Mouse (Mus musculus) midbrain, embryonic 16.5 days (tissue): ENCODE data around the gene Gemin5. TPM values are rescaled to one million over a fixed set of nuclear protein-coding genes. Genes with fewer than 3 reads are reported as not detected.

Source experiments
- ATAC-seq: fragments of 200-750 bp; cut with Nextera tagmentation; 2 replicates; pipeline ENCODE4 v1.8.0; 2017; ENCODE audit warnings: moderate TSS enrichment
- H3K27ac ChIP-seq: fragments of 300-500 bp; sonication (generic); 2 replicates; pipeline ENCODE4 v1.5.1; 2014; ENCODE audit warnings: mild to moderate bottlenecking, low read length, mixed read lengths
- H3K27me3 ChIP-seq: fragments of 300-500 bp; sonication (generic); 2 replicates; pipeline ENCODE4 v1.6.1; 2014; ENCODE audit warnings: low read depth, low read length, mixed read lengths; ENCODE audit not compliant: control insufficient read depth, insufficient read depth
- H3K36me3 ChIP-seq: fragments of 300-500 bp; sonication (generic); 2 replicates; pipeline ENCODE4 v1.6.1; 2014; ENCODE audit warnings: mild to moderate bottlenecking, low read length, moderate library complexity, mixed read lengths; ENCODE audit not compliant: control insufficient read depth, insufficient read depth
- H3K4me1 ChIP-seq: fragments of 300-500 bp; sonication (generic); 2 replicates; pipeline ENCODE4 v1.6.1; 2014; ENCODE audit warnings: mild to moderate bottlenecking, low read length, mixed read lengths; ENCODE audit not compliant: control insufficient read depth, insufficient read depth
- H3K4me2 ChIP-seq: fragments of 300-500 bp; sonication (generic); 2 replicates; pipeline ENCODE4 v1.6.1; 2014; ENCODE audit warnings: mild to moderate bottlenecking, low read length, mixed read lengths
- H3K4me3 ChIP-seq: fragments of 300-500 bp; sonication (generic); 2 replicates; pipeline ENCODE4 v1.5.1; 2014; ENCODE audit warnings: low read depth, mild to moderate bottlenecking, low read length, moderate library complexity, mixed read lengths
- H3K9ac ChIP-seq: fragments of 300-500 bp; sonication (generic); 2 replicates; pipeline ENCODE4 v1.6.1; 2014; ENCODE audit warnings: low read depth, low read length, mixed read lengths
- H3K9me3 ChIP-seq: fragments of 300-500 bp; sonication (generic); replicated peaks from 2 replicates; pipeline ENCODE4 v1.6.1; 2014; ENCODE audit warnings: mild to moderate bottlenecking, low read length, mixed read lengths; ENCODE audit not compliant: control insufficient read depth, poor library complexity, severe bottlenecking
- WGBS: fragments of 180-500 bp; shearing (Covaris S2); extraction: QIAGEN DNeasy Blood & Tissue Kit; methylation state at CpG from one replicate; pipeline ENCODE4 v1.1.7; 2014; 5-methylcytosine and 5-hydroxymethylcytosine counted together
- polyA plus RNA-seq: library from polyadenylated mRNA; unstranded; fragments of >200 nt; fragmentation: Nextera tagmentation; extraction: Ambion mirVana; gene quantifications from 2 replicates; pipeline ENCODE4 v1.2.1, GENCODE M21; 2015

The Gemin5 gene
- polyA plus RNA-seq, 1 experiment from 2014 or later: 12.7 TPM

GRCm38 (mm10) chr11:58127544-58127943, 40.8 kb downstream of the Gemin5 start:
- Histone ChIP-seq H3K27me3 (no peaks in the 10 kb centered on the region), H3K4me1 (no peaks in the 10 kb centered on the region), H3K9ac (no peak overlapping the region), H3K9me3 (no peaks in the 10 kb centered on the region), H3K36me3 (peaks cover 32% of the 10 kb centered on the region), H3K27ac (no peak overlapping the region), H3K4me3 (no peak overlapping the region), H3K4me2 (no peak overlapping the region)
- no peak for ATAC-seq
- 90% methylated on average over 2 of the region's 2 CpGs for WGBS

- Histone ChIP-seq H3K4me3 (no peak overlapping the region), H3K27ac (no peak overlapping the region), H3K36me3 (peaks cover 34% of the 10 kb centered on the region), H3K4me2 (no peak overlapping the region), H3K4me1 (no peaks in the 10 kb centered on the region), H3K9me3 (no peaks in the 10 kb centered on the region), H3K27me3 (no peaks in the 10 kb centered on the region), H3K9ac (no peak overlapping the region)
- ATAC-seq: no peak
- 75% methylated on average over 7 of the region's 7 CpGs for whole genome bisulfite sequencing
These were observed 41.8 kb downstream of the Gemin5 start for GRCm38 (mm10) chr11:58126397-58127160.

- no peak overlapping the region for H3K9ac ChIP-seq
- H3K4me3 ChIP-seq: no peak overlapping the region
- 88% methylated on average over 11 of the region's 11 CpGs for WGBS
- H3K27me3 ChIP-seq: no peaks in the 10 kb centered on the region
- no peak overlapping the region for H3K27ac ChIP-seq
- no peaks in the 10 kb centered on the region for H3K9me3 ChIP-seq
- ATAC-seq: no peak
- H3K4me1 ChIP-seq: no peaks in the 10 kb centered on the region
- peaks cover 30% of the 10 kb centered on the region for H3K36me3 ChIP-seq
- no peak overlapping the region for H3K4me2 ChIP-seq
These were observed 43.3 kb downstream of the Gemin5 start for GRCm38 (mm10) chr11:58125021-58125420.

GRCm38 (mm10) chr11:58123711-58124110, 44.6 kb downstream of the Gemin5 start:
- no peaks in the 10 kb centered on the region for H3K27me3 ChIP-seq
- no peak overlapping the region for H3K27ac ChIP-seq
- H3K9me3 ChIP-seq: no peaks in the 10 kb centered on the region
- H3K9ac ChIP-seq: no peak overlapping the region
- no peaks in the 10 kb centered on the region for H3K4me1 ChIP-seq
- H3K4me3 ChIP-seq: no peak overlapping the region
- 93% methylated on average over 2 of the region's 2 CpGs for WGBS
- ATAC-seq: no peak
- peaks cover 27% of the 10 kb centered on the region for H3K36me3 ChIP-seq
- H3K4me2 ChIP-seq: no peak overlapping the region

- Histone ChIP-seq H3K36me3 (peaks cover 16% of the 10 kb centered on the region), H3K27ac (no peak overlapping the region), H3K27me3 (no peaks in the 10 kb centered on the region), H3K4me3 (no peak overlapping the region), H3K4me2 (no peak overlapping the region), H3K4me1 (no peaks in the 10 kb centered on the region), H3K9ac (no peak overlapping the region), H3K9me3 (no peaks in the 10 kb centered on the region)
- 90% methylated on average over 9 of the region's 9 CpGs for WGBS
- no peak for ATAC-seq
These were observed 47.0 kb downstream of the Gemin5 start for GRCm38 (mm10) chr11:58121351-58121750.

- whole genome bisulfite sequencing: 82% methylated on average over 3 of the region's 3 CpGs
- ATAC-seq: no peak
- Histone ChIP-seq H3K4me1 (no peaks in the 10 kb centered on the region), H3K27me3 (no peaks in the 10 kb centered on the region), H3K4me2 (no peak overlapping the region), H3K4me3 (no peak overlapping the region), H3K9ac (no peak overlapping the region), H3K27ac (no peak overlapping the region), H3K9me3 (no peaks in the 10 kb centered on the region), H3K36me3 (peaks cover 16% of the 10 kb centered on the region)
These were observed 47.7 kb downstream of the Gemin5 start for GRCm38 (mm10) chr11:58120655-58121054.

GRCm38 (mm10) chr11:58117044-58117652, 51.2 kb downstream of the Gemin5 start:
- Histone ChIP-seq H3K4me2 (no peak overlapping the region), H3K9ac (no peak overlapping the region), H3K27me3 (no peaks in the 10 kb centered on the region), H3K4me3 (no peak overlapping the region), H3K9me3 (no peaks in the 10 kb centered on the region), H3K27ac (no peak overlapping the region), H3K4me1 (no peaks in the 10 kb centered on the region), H3K36me3 (peaks cover 26% of the 10 kb centered on the region)
- no peak for ATAC-seq
- 91% methylated on average over 10 of the region's 10 CpGs for WGBS

- Histone ChIP-seq H3K9ac (no peak overlapping the region), H3K4me2 (no peak overlapping the region), H3K36me3 (peaks cover 22% of the 10 kb centered on the region), H3K4me3 (no peak overlapping the region), H3K27ac (no peak overlapping the region), H3K4me1 (no peaks in the 10 kb centered on the region), H3K27me3 (no peaks in the 10 kb centered on the region), H3K9me3 (no peaks in the 10 kb centered on the region)
- 86% methylated on average over 1 of the region's 1 CpGs for WGBS
- no peak for ATAC-seq
These were observed 51.8 kb downstream of the Gemin5 start for GRCm38 (mm10) chr11:58116560-58116959.

GRCm38 (mm10) chr11:58107664-58108337, 60.5 kb downstream of the Gemin5 start:
- Histone ChIP-seq H3K9ac (no peak overlapping the region), H3K9me3 (no peaks in the 10 kb centered on the region), H3K4me2 (no peak overlapping the region), H3K4me3 (no peak overlapping the region), H3K27ac (no peak overlapping the region), H3K4me1 (peaks cover 24% of the 10 kb centered on the region), H3K36me3 (peaks cover 16% of the 10 kb centered on the region), H3K27me3 (no peaks in the 10 kb centered on the region)
- no peak for ATAC-seq
- 95% methylated on average over 4 of the region's 4 CpGs for WGBS
